19 mouse cellular contexts compared by ENCODE assay signal in the genomic region with DNA sequence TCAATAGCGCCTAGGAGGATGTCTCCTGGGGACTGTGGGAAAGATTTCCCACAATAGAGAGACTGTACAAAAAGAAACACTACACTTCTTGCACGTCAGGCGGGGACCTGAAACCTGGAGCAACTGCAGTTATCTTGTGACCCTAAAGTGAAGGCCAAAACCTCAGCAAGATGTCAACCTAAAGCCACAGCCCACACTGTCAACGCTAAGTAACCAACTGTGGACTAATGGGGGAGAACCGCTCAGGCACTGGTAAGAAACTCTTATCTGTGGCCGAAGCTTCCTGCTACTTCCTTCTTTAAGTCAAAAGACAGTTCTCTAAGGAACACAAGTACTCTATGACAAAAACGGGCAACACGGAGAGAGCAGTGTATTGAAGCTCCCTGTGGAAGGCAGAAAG. TPM values are rescaled to one million over a fixed set of nuclear protein-coding genes. Genes with fewer than 3 reads are reported as not detected.
DNase-seq lines count a peak whose midpoint lies in the region; ATAC-seq lines count a peak whose summit lies in the region.
"Had no signal": no experiment of that assay in that cellular context is flagged by ENCODE, and none has a peak within 500 bp of the region (broad histone marks: within the 10 kb centered on the region; RNA-seq: fewer than 3 reads in every experiment).

No protein-coding gene starts in this region.

- peaks cover 76% of the 10 kb centered on the region for H3K4me1 ChIP-seq in heart, embryonic 13.5 days
- 0 out of 2 replicates have a peak, but pooled peaks cover 3% of the 10 kb centered on the region for H3K4me1 ChIP-seq in midbrain, embryonic 12.5 days
- no peaks in the 10 kb centered on the region for H3K4me1 ChIP-seq in midbrain, embryonic 11.5 days (ENCODE audit: control insufficient read depth, insufficient read depth, low read length)

- H3K4me2 ChIP-seq in heart, embryonic 13.5 days: 0 out of 2 replicates have a peak overlapping the region, but pooled peaks have one; percentile 51
- H3K4me2 ChIP-seq in midbrain, embryonic 12.5 days (replicated peaks): no peak overlapping the region
- H3K4me2 ChIP-seq in midbrain, embryonic 11.5 days: no peak overlapping the region
- H3K4me2 ChIP-seq: limb, embryonic 13.5 days had no signal

- WGBS in heart, embryonic 13.5 days: 55% methylated on average over 8 of the region's 8 CpGs
- 87% methylated on average over 8 of the region's 8 CpGs for WGBS in midbrain, embryonic 12.5 days
- 86% methylated on average over 8 of the region's 8 CpGs for WGBS in midbrain, embryonic 11.5 days

- H3K4me3 ChIP-seq in heart, embryonic 13.5 days: no peak overlapping the region
- no peak overlapping the region for H3K4me3 ChIP-seq in midbrain, embryonic 12.5 days
- no peak overlapping the region for H3K4me3 ChIP-seq in midbrain, embryonic 11.5 days (ENCODE audit: low read depth, low read length)
- H3K4me3 ChIP-seq: limb, embryonic 13.5 days had no signal

- no peak for ATAC-seq in heart, embryonic 13.5 days (ENCODE audit: extremely low read depth, insufficient number of reproducible peaks, low FRiP score, low TSS enrichment)
- no peak for ATAC-seq in midbrain, embryonic 12.5 days (ENCODE audit: low FRiP score, low read depth)
- ATAC-seq in midbrain, embryonic 11.5 days (ENCODE audit: low FRiP score): no peak
- peak; percentile 47 to 65 for ATAC-seq in hematopoietic stem cell, adult 5-6 weeks (replicated peaks in 1 of 2; ENCODE audit: insufficient read depth in 1 of 2, low FRiP score in 2 of 2, low TSS enrichment in 1 of 2, low read depth in 1 of 2, poor library complexity in 2 of 2, severe bottlenecking in 2 of 2)
- ATAC-seq in megakaryocyte-erythroid progenitor cell, adult 5-6 weeks (replicated peaks; ENCODE audit: low FRiP score, low TSS enrichment, poor library complexity, severe bottlenecking): peak; percentile 35; the same call in 1 of the 2 replicates
- ATAC-seq: CD4-positive, CD25-positive, alpha-beta regulatory T cell, adult 4 months; hindbrain, embryonic 16.5 days; lung, postnatal 0 days; midbrain, embryonic 16.5 days; Patski had no signal

- no peak for DNase-seq in heart, postnatal 25 days (ENCODE audit: low spot score)
- no peak for DNase-seq in midbrain, embryonic 11.5 days (ENCODE audit: low spot score, missing footprints)
- DNase-seq in ovary, adult 18-20 months (ENCODE audit: low spot score): no peak
- no peak for DNase-seq in layer of hippocampus, postnatal 10 days (ENCODE audit: low spot score in 2 of 2)
- DNase-seq: cerebellum, adult 9-10 months; kidney, postnatal 14 days; layer of hippocampus, postnatal 36 days had no signal

- H3K27ac ChIP-seq in heart, embryonic 13.5 days (replicated peaks): peak overlapping the region; percentile 94; the same call in 1 of the 2 replicates
- no peak overlapping the region for H3K27ac ChIP-seq in midbrain, embryonic 12.5 days (replicated peaks)
- no peak overlapping the region for H3K27ac ChIP-seq in midbrain, embryonic 11.5 days (ENCODE audit: low read depth, low read length)
- H3K27ac ChIP-seq: limb, embryonic 13.5 days had no signal

- no peaks in the 10 kb centered on the region for H3K9me3 ChIP-seq in heart, embryonic 13.5 days
- H3K9me3 ChIP-seq in midbrain, embryonic 12.5 days: no peaks in the 10 kb centered on the region
- no peaks in the 10 kb centered on the region for H3K9me3 ChIP-seq in midbrain, embryonic 11.5 days (ENCODE audit: control insufficient read depth, low read length)
- H3K9me3 ChIP-seq: limb, embryonic 13.5 days had no signal

- H3K27me3 ChIP-seq in heart, embryonic 13.5 days (replicated peaks): no peaks in the 10 kb centered on the region
- H3K27me3 ChIP-seq in midbrain, embryonic 12.5 days: no peaks in the 10 kb centered on the region
- H3K27me3 ChIP-seq in midbrain, embryonic 11.5 days (ENCODE audit: control insufficient read depth, insufficient read depth, low read length): no peaks in the 10 kb centered on the region
- H3K27me3 ChIP-seq: limb, embryonic 13.5 days; Patski had no signal

- intact Hi-C loops in heart, postnatal 25 days (cut with DNase I): loop anchor here (5.0 kb wide), 1 partner anchor 34 kb away; a partner anchor contains a TSS

- H3K9ac ChIP-seq in heart, embryonic 13.5 days: peak overlapping the region; percentile 69
- H3K9ac ChIP-seq in midbrain, embryonic 12.5 days (replicated peaks): peak overlapping the region; percentile 20; the same call in 1 of the 2 replicates
- H3K9ac ChIP-seq in midbrain, embryonic 11.5 days (ENCODE audit: low read length): no peak overlapping the region
- H3K9ac ChIP-seq: limb, embryonic 13.5 days had no signal

- H3K36me3 ChIP-seq in heart, embryonic 13.5 days: peaks cover 47% of the 10 kb centered on the region
- H3K36me3 ChIP-seq in midbrain, embryonic 12.5 days: peaks cover 73% of the 10 kb centered on the region
- H3K36me3 ChIP-seq in midbrain, embryonic 11.5 days (ENCODE audit: control insufficient read depth, insufficient read depth, low read length): peaks cover 2% of the 10 kb centered on the region; the same call in 1 of the 2 replicates

RNA-seq across cellular contexts. Expression of a gene that starts 22.7 kb away (rescaled TPM):
- polyA plus RNA-seq in heart, embryonic 13.5 days (2015; fragmentation: Nextera tagmentation; extraction: Ambion mirVana): 16.0 and 18.3 TPM in 2 replicates
- 1 to 10 TPM; 7.3 to 7.7 TPM for total RNA-seq in heart, postnatal 25 days (2021)
- polyA plus RNA-seq in midbrain, embryonic 12.5 days (2016; fragmentation: Nextera tagmentation; extraction: Ambion mirVana): 18.9 and 20.7 TPM in 2 replicates
- 14.8 and 20.2 TPM in 2 replicates for polyA plus RNA-seq in midbrain, embryonic 11.5 days (2014; fragmentation: Nextera tagmentation; extraction: Ambion mirVana)
- total RNA-seq in hematopoietic stem cell, adult 5-6 weeks (2017): 13.8 and 14.5 TPM in 2 replicates
- total RNA-seq in megakaryocyte-erythroid progenitor cell, adult 5-6 weeks (2014; fragmentation: Nextera tagmentation): 14.3 and 20.0 TPM in 2 replicates
- total RNA-seq in megakaryocyte-erythroid progenitor cell, adult 5-6 weeks (2017): 7.0 and 8.7 TPM in 2 replicates
- 10 to 100 TPM; 61.4 to 72.2 TPM for total RNA-seq in layer of hippocampus, postnatal 10 days (2021)

RNA-seq across cellular contexts. Expression of a gene that starts 31.9 kb away (rescaled TPM):
- polyA plus RNA-seq in heart, embryonic 13.5 days (2015; fragmentation: Nextera tagmentation; extraction: Ambion mirVana): 153 and 160 TPM in 2 replicates
- total RNA-seq in heart, postnatal 25 days (2021): 10 to 100 TPM; 35.2 to 42.0 TPM
- 213 and 215 TPM in 2 replicates for polyA plus RNA-seq in midbrain, embryonic 12.5 days (2016; fragmentation: Nextera tagmentation; extraction: Ambion mirVana)
- polyA plus RNA-seq in midbrain, embryonic 11.5 days (2014; fragmentation: Nextera tagmentation; extraction: Ambion mirVana): 354 and 406 TPM in 2 replicates
- total RNA-seq in hematopoietic stem cell, adult 5-6 weeks (2017): 95.5 and 115 TPM in 2 replicates
- total RNA-seq in megakaryocyte-erythroid progenitor cell, adult 5-6 weeks (2014; fragmentation: Nextera tagmentation): 271 and 334 TPM in 2 replicates
- total RNA-seq in megakaryocyte-erythroid progenitor cell, adult 5-6 weeks (2017): 97.8 and 182 TPM in 2 replicates
- total RNA-seq in layer of hippocampus, postnatal 10 days (2021): 10 to 100 TPM; 35.1 to 35.6 TPM

RNA-seq across cellular contexts. Expression of a gene that starts 35.1 kb away (rescaled TPM):
- polyA plus RNA-seq in heart, embryonic 13.5 days (2015; fragmentation: Nextera tagmentation; extraction: Ambion mirVana): 98.8 and 108 TPM in 2 replicates
- total RNA-seq in heart, postnatal 25 days (2021): 100 to 1,000 TPM; 343 TPM
- 189 and 196 TPM in 2 replicates for polyA plus RNA-seq in midbrain, embryonic 12.5 days (2016; fragmentation: Nextera tagmentation; extraction: Ambion mirVana)
- polyA plus RNA-seq in midbrain, embryonic 11.5 days (2014; fragmentation: Nextera tagmentation; extraction: Ambion mirVana): 44.5 and 46.0 TPM in 2 replicates
- 126 and 211 TPM in 2 replicates for total RNA-seq in hematopoietic stem cell, adult 5-6 weeks (2017)
- 78.3 and 78.9 TPM in 2 replicates for total RNA-seq in megakaryocyte-erythroid progenitor cell, adult 5-6 weeks (2014; fragmentation: Nextera tagmentation)
- 143 and 144 TPM in 2 replicates for total RNA-seq in megakaryocyte-erythroid progenitor cell, adult 5-6 weeks (2017)
- 100 to 1,000 TPM; 473 to 520 TPM for total RNA-seq in layer of hippocampus, postnatal 10 days (2021)

RNA-seq across cellular contexts. Expression of a gene that starts 46.8 kb away (rescaled TPM):
- not detected in 2 replicates for polyA plus RNA-seq in heart, embryonic 13.5 days (2015; fragmentation: Nextera tagmentation; extraction: Ambion mirVana)
- total RNA-seq in heart, postnatal 25 days (2021): under 1 TPM in 1 of 2 experiments, not detected in 1; 0.94 TPM
- not detected in 2 replicates for polyA plus RNA-seq in midbrain, embryonic 12.5 days (2016; fragmentation: Nextera tagmentation; extraction: Ambion mirVana)
- not detected in 2 replicates for polyA plus RNA-seq in midbrain, embryonic 11.5 days (2014; fragmentation: Nextera tagmentation; extraction: Ambion mirVana)
- not detected in 2 replicates for total RNA-seq in hematopoietic stem cell, adult 5-6 weeks (2017)
- not detected in 2 replicates for total RNA-seq in megakaryocyte-erythroid progenitor cell, adult 5-6 weeks (2014; fragmentation: Nextera tagmentation)
- not detected in 2 replicates for total RNA-seq in megakaryocyte-erythroid progenitor cell, adult 5-6 weeks (2017)
- 1 to 10 TPM in 1 of 2 experiments, not detected in 1; 2.1 TPM for total RNA-seq in layer of hippocampus, postnatal 10 days (2021)
- total RNA-seq: layer of hippocampus, postnatal 36 days had no signal
- polyA plus RNA-seq: CD4-positive, CD25-positive, alpha-beta regulatory T cell, adult 4 months; embryonic facial prominence, embryonic 11.5 days; hindbrain, embryonic 16.5 days; limb, embryonic 13.5 days; lung, postnatal 0 days; midbrain, embryonic 16.5 days; small intestine, adult 2 months had no signal

RNA-seq across cellular contexts. Expression of a gene that starts 48.2 kb away (rescaled TPM):
- polyA plus RNA-seq in heart, embryonic 13.5 days (2015; fragmentation: Nextera tagmentation; extraction: Ambion mirVana): 600 and 606 TPM in 2 replicates
- total RNA-seq in heart, postnatal 25 days (2021): 100 to 1,000 TPM; 476 to 516 TPM
- 694 and 702 TPM in 2 replicates for polyA plus RNA-seq in midbrain, embryonic 12.5 days (2016; fragmentation: Nextera tagmentation; extraction: Ambion mirVana)
- polyA plus RNA-seq in midbrain, embryonic 11.5 days (2014; fragmentation: Nextera tagmentation; extraction: Ambion mirVana): 845 and 859 TPM in 2 replicates
- 2,185 and 3,551 TPM in 2 replicates for total RNA-seq in hematopoietic stem cell, adult 5-6 weeks (2017)
- total RNA-seq in megakaryocyte-erythroid progenitor cell, adult 5-6 weeks (2014; fragmentation: Nextera tagmentation): 2,733 and 3,098 TPM in 2 replicates
- total RNA-seq in megakaryocyte-erythroid progenitor cell, adult 5-6 weeks (2017): 2,912 and 3,218 TPM in 2 replicates
- 100 to 1,000 TPM; 516 to 558 TPM for total RNA-seq in layer of hippocampus, postnatal 10 days (2021)

Comparison
In these comparisons a context has a peak if more than half of its experiments do, and no peak if none do; other contexts are left out.
1. ATAC-seq: peak in hematopoietic stem cell, adult 5-6 weeks (2 of 2) and megakaryocyte-erythroid progenitor cell, adult 5-6 weeks (single experiment); none in heart, embryonic 13.5 days (single experiment), midbrain, embryonic 12.5 days (single experiment) and midbrain, embryonic 11.5 days (single experiment).